Mouse (Mus musculus): ENCODE results near the gene Tff1. TPM values are rescaled to one million over a fixed set of nuclear protein-coding genes. Genes with fewer than 3 reads are reported as not detected.

The Tff1 gene
- 0.31 TPM in 1 of 2 replicates, not detected in the other for polyA plus RNA-seq (2012; rRNA removed)

GRCm38 (mm10) chr17:31165127-31165526, at the start of gene Tff1:
Gene Tff1 (minus strand): TSS chr17:31165277.
- H3K27ac ChIP-seq (ENCODE audit: insufficient read depth, low read depth, low read length): no peak within 1 kb of the TSS
- H3K36me3 ChIP-seq (ENCODE audit: control insufficient read depth, insufficient read depth, low read length): no peaks in the 10 kb centered on the region
- 82% methylated on average over 6 of the region's 6 CpGs for WGBS
- H3K27me3 ChIP-seq (replicated peaks; ENCODE audit: control insufficient read depth, insufficient read depth, low read length): no peaks in the 10 kb centered on the region
- H3K4me3 ChIP-seq (ENCODE audit: insufficient read depth, low read depth, low read length): no peak within 1 kb of the TSS
- DNase-seq: no peak
- TF ChIP-seq POLR2A (IDR thresholded peaks at IDR 0.05; ENCODE audit: low read depth, low read length): no peak
- TF ChIP-seq CTCF (conservative IDR thresholded peaks at IDR 0.05; ENCODE audit: insufficient read depth, insufficient read length, low read depth, low read length): no peak
- H3K4me1 ChIP-seq (ENCODE audit: control insufficient read depth, insufficient read depth, low read length): peaks cover 7% of the 10 kb centered on the region; the same call in 1 of the 2 replicates

- DNase-seq: no peak
These were observed 46.8 kb upstream of the Tff1 start for GRCm38 (mm10) chr17:31211881-31212280.

DNA sequence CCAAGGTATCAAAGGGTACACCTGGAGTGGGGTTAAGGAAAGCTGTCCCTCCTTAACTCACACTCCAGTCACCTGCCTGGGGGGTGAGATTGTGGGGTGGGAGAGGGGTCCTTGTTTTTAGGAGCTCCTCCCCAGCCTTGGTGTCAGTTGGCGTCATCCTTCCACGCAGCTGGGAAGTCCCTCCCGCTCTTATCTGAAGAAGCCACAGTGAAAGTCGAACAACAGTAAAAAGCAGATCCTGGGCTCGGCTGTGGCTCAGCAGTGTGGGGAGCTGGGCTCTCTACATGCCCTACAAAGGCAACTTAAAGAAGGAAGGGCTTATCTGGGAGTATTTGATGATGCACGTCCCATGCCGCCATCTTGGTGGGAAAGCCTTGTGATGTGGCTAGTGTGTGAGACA, 45.2 kb upstream of the Tff1 start:
- no peaks in the 10 kb centered on the region for H3K4me1 ChIP-seq (ENCODE audit: control insufficient read depth, insufficient read depth, low read length)
- no peak overlapping the region for H3K27ac ChIP-seq (ENCODE audit: insufficient read depth, low read depth, low read length)
- no peak overlapping the region for H3K4me3 ChIP-seq (ENCODE audit: insufficient read depth, low read depth, low read length)
- WGBS: 94% methylated on average over 7 of the region's 7 CpGs
- TF ChIP-seq POLR2A (IDR thresholded peaks at IDR 0.05; ENCODE audit: low read depth, low read length) (no peak), CTCF (conservative IDR thresholded peaks at IDR 0.05; ENCODE audit: insufficient read depth, insufficient read length, low read depth, low read length) (no peak)
- no peak for DNase-seq
- no peaks in the 10 kb centered on the region for H3K27me3 ChIP-seq (replicated peaks; ENCODE audit: control insufficient read depth, insufficient read depth, low read length)
- no peaks in the 10 kb centered on the region for H3K36me3 ChIP-seq (ENCODE audit: control insufficient read depth, insufficient read depth, low read length)

More at GRCm38 (mm10) chr17:31211881-31212280, 46.8 kb upstream of the Tff1 start:
- no peak overlapping the region for H3K4me3 ChIP-seq (ENCODE audit: insufficient read depth, low read depth, low read length)
- H3K27me3 ChIP-seq (replicated peaks; ENCODE audit: control insufficient read depth, insufficient read depth, low read length): no peaks in the 10 kb centered on the region
- no peak for TF ChIP-seq POLR2A (IDR thresholded peaks at IDR 0.05; ENCODE audit: low read depth, low read length)
- no peak for TF ChIP-seq CTCF (conservative IDR thresholded peaks at IDR 0.05; ENCODE audit: insufficient read depth, insufficient read length, low read depth, low read length)
- no peak overlapping the region for H3K27ac ChIP-seq (ENCODE audit: insufficient read depth, low read depth, low read length)
- WGBS: 89% methylated on average over 6 of the region's 6 CpGs
- H3K36me3 ChIP-seq (ENCODE audit: control insufficient read depth, insufficient read depth, low read length): no peaks in the 10 kb centered on the region
- H3K4me1 ChIP-seq (ENCODE audit: control insufficient read depth, insufficient read depth, low read length): no peaks in the 10 kb centered on the region

GRCm38 (mm10) chr17:31209376-31209930, 44.4 kb upstream of the Tff1 start:
- H3K4me3 ChIP-seq (ENCODE audit: insufficient read depth, low read depth, low read length): no peak overlapping the region
- no peak for DNase-seq
- no peaks in the 10 kb centered on the region for H3K36me3 ChIP-seq (ENCODE audit: control insufficient read depth, insufficient read depth, low read length)
- TF ChIP-seq POLR2A (IDR thresholded peaks at IDR 0.05; ENCODE audit: low read depth, low read length) (no peak), CTCF (conservative IDR thresholded peaks at IDR 0.05; ENCODE audit: insufficient read depth, insufficient read length, low read depth, low read length) (no peak)
- 94% methylated on average over 11 of the region's 11 CpGs for WGBS
- no peaks in the 10 kb centered on the region for H3K4me1 ChIP-seq (ENCODE audit: control insufficient read depth, insufficient read depth, low read length)
- no peak overlapping the region for H3K27ac ChIP-seq (ENCODE audit: insufficient read depth, low read depth, low read length)
- H3K27me3 ChIP-seq (replicated peaks; ENCODE audit: control insufficient read depth, insufficient read depth, low read length): no peaks in the 10 kb centered on the region

GRCm38 (mm10) chr17:31208654-31209053, 43.6 kb upstream of the Tff1 start:
- DNase-seq: no peak
- H3K27me3 ChIP-seq (replicated peaks; ENCODE audit: control insufficient read depth, insufficient read depth, low read length): no peaks in the 10 kb centered on the region
- H3K36me3 ChIP-seq (ENCODE audit: control insufficient read depth, insufficient read depth, low read length): no peaks in the 10 kb centered on the region
- H3K4me3 ChIP-seq (ENCODE audit: insufficient read depth, low read depth, low read length): no peak overlapping the region
- TF ChIP-seq POLR2A (IDR thresholded peaks at IDR 0.05; ENCODE audit: low read depth, low read length) (no peak), CTCF (conservative IDR thresholded peaks at IDR 0.05; ENCODE audit: insufficient read depth, insufficient read length, low read depth, low read length) (no peak)
- 70% methylated on average over 8 of the region's 8 CpGs for WGBS
- no peaks in the 10 kb centered on the region for H3K4me1 ChIP-seq (ENCODE audit: control insufficient read depth, insufficient read depth, low read length)
- no peak overlapping the region for H3K27ac ChIP-seq (ENCODE audit: insufficient read depth, low read depth, low read length)

DNA sequence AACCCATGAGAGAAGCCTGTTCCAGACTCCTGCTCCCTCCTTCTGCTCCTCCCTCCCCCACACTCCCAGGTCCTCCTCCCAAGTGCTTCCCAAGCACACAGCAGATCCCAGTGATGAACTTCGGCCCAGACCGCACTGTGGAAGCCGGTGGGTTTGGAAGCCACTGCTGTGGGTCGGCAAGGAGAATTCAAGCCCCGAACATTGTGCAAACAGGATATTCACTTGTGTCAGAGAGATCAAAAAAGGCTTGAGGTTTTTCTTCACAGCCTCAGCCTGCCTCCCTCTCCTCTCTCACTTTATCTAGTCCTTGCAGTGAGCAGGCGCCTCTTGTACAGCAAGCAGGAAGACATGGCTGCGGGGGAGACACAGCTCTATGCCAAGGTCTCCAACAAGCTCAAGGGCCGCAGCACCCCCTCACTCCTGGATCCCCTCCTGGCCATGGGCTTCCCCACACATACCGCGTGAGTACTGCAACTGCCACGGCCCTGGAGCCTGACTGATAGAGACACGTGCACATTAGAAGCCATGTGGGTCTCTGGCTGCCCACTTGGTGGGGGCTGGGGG, 42.8 kb upstream of the Tff1 start, which contains the start of gene Ubash3a:
TSS of gene Ubash3a (plus strand) at position 103 of the 564 bp plus-strand sequence.
- DNase-seq: no peak
- no peak within 1 kb of the TSS for H3K4me3 ChIP-seq (ENCODE audit: insufficient read depth, low read depth, low read length)
- no peak within 1 kb of the TSS for H3K27ac ChIP-seq (ENCODE audit: insufficient read depth, low read depth, low read length)
- TF ChIP-seq POLR2A (IDR thresholded peaks at IDR 0.05; ENCODE audit: low read depth, low read length): no peak
- H3K36me3 ChIP-seq (ENCODE audit: control insufficient read depth, insufficient read depth, low read length): no peaks in the 10 kb centered on the region
- no peaks in the 10 kb centered on the region for H3K27me3 ChIP-seq (replicated peaks; ENCODE audit: control insufficient read depth, insufficient read depth, low read length)
- WGBS: 49% methylated on average over 12 of the region's 12 CpGs
- no peaks in the 10 kb centered on the region for H3K4me1 ChIP-seq (ENCODE audit: control insufficient read depth, insufficient read depth, low read length)

DNA sequence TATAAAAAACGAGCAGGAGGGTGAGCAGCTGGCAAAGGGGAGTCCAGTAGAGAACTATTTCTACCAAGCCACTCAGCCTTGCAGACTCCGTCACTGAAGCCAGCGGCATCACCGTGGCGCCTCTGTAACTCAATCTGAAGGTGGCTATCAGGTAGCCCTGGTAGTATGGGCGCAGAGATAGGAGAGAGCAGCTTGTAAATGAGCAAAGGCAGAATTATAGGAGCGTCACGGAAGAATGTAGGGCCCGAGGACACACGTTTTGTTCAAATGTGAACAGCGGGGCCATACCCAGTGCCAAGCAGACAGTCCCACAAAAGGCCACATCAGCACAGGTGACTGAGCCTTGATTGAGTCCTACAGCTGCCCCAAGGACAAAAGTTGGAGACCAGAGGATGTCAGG, 33.8 kb upstream of the Tff1 start, which contains the start of gene Tmprss3:
TSS of gene Tmprss3 (minus strand) at position 101 of the 400 bp plus-strand sequence.
- 62% methylated on average over 11 of the region's 11 CpGs for WGBS
- Histone ChIP-seq H3K27me3 (replicated peaks; ENCODE audit: control insufficient read depth, insufficient read depth, low read length) (no peaks in the 10 kb centered on the region), H3K27ac (ENCODE audit: insufficient read depth, low read depth, low read length) (no peak within 1 kb of the TSS), H3K4me3 (ENCODE audit: insufficient read depth, low read depth, low read length) (no peak within 1 kb of the TSS), H3K4me1 (ENCODE audit: control insufficient read depth, insufficient read depth, low read length) (no peaks in the 10 kb centered on the region), H3K36me3 (ENCODE audit: control insufficient read depth, insufficient read depth, low read length) (no peaks in the 10 kb centered on the region)
- DNase-seq: no peak
- TF ChIP-seq POLR2A (IDR thresholded peaks at IDR 0.05; ENCODE audit: low read depth, low read length) (no peak), CTCF (conservative IDR thresholded peaks at IDR 0.05; ENCODE audit: insufficient read depth, insufficient read length, low read depth, low read length) (no peak)
